Mouse (Mus musculus) hindbrain, embryonic 10.5 days (tissue): ENCODE results near the gene Hist1h2ao. TPM values are rescaled to one million over a fixed set of nuclear protein-coding genes. Genes with fewer than 3 reads are reported as not detected.
"Not testable (repeated sequence)": the region's sequence is repeated elsewhere in the genome, so short reads cannot be mapped to it uniquely, and the experiment has no call there.

Source experiments
- DNase-seq: peaks from one replicate; pipeline ENCODE4 v3.0.0-alpha.2; 2017; ENCODE audit warnings: low spot score
- H3K27ac ChIP-seq: fragments of 300-500 bp; sonication (generic); 2 replicates; pipeline ENCODE4 v1.5.1; 2016; ENCODE audit warnings: mild to moderate bottlenecking, moderate library complexity
- H3K27me3 ChIP-seq: fragments of 300-500 bp; sonication (generic); 2 replicates; pipeline ENCODE4 v1.6.1; 2016; ENCODE audit warnings: mild to moderate bottlenecking; ENCODE audit not compliant: poor library complexity, insufficient read depth, severe bottlenecking
- H3K36me3 ChIP-seq: fragments of 300-500 bp; sonication (generic); 2 replicates; pipeline ENCODE4 v1.6.1; 2016; ENCODE audit warnings: mild to moderate bottlenecking, moderate library complexity
- H3K4me1 ChIP-seq: fragments of 300-500 bp; sonication (generic); replicated peaks from 2 replicates; pipeline ENCODE4 v1.6.1; 2016; ENCODE audit warnings: mild to moderate bottlenecking
- H3K4me3 ChIP-seq: fragments of 300-500 bp; sonication (generic); 2 replicates; pipeline ENCODE4 v1.5.1; 2016; ENCODE audit warnings: mild to moderate bottlenecking, moderate library complexity
- H3K9me3 ChIP-seq: fragments of 300-500 bp; sonication (generic); 2 replicates; pipeline ENCODE4 v1.6.1; 2016; ENCODE audit warnings: mild to moderate bottlenecking, moderate library complexity
- WGBS: fragments of 180-500 bp; shearing (Covaris S2); methylation state at CpG from one replicate; pipeline ENCODE4 v1.1.7; 2016; 5-methylcytosine and 5-hydroxymethylcytosine counted together
- polyA plus RNA-seq: library from polyadenylated mRNA; unstranded; fragments of >200 nt; fragmentation: Nextera tagmentation; extraction: Ambion mirVana; gene quantifications from 2 replicates; pipeline ENCODE4 v1.2.1, GENCODE M21; 2016

Hist1h2ao gene
- 2.3 TPM in 1 of 2 replicates, not detected in the other for polyA plus RNA-seq

DNA sequence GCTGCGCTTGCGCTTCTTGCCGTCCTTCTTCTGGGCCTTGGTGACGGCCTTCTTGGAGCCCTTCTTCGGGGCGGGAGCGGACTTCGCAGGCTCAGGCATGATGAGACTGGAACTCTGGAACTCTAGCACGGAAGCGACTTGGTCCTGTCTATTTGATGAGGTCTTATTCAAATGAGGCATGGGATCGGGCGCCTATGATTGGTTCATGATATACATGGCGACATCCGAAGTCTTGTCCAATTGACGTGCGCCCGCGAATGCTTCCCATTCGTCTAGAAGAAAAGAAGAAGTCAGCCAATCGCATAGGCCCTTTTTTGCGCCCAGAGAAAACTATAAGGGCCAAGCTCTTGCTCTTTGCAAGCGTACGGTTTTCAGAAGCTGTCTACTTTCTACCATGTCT lies at the start of gene Hist1h2ao, which contains the start of gene Hist1h2bq:
Gene Hist1h2ao (plus strand): TSS at position 393 of the 400 bp plus-strand sequence.
Gene Hist1h2bq (minus strand): TSS at position 125 of the 400 bp plus-strand sequence.
- H3K4me3 ChIP-seq, H3K9me3 ChIP-seq, H3K27me3 ChIP-seq, DNase-seq, H3K27ac ChIP-seq, H3K4me1 ChIP-seq, H3K36me3 ChIP-seq: not testable (repeated sequence)
- WGBS, result no CpG with 5 or more reads among the region's 23 CpGs

DNA sequence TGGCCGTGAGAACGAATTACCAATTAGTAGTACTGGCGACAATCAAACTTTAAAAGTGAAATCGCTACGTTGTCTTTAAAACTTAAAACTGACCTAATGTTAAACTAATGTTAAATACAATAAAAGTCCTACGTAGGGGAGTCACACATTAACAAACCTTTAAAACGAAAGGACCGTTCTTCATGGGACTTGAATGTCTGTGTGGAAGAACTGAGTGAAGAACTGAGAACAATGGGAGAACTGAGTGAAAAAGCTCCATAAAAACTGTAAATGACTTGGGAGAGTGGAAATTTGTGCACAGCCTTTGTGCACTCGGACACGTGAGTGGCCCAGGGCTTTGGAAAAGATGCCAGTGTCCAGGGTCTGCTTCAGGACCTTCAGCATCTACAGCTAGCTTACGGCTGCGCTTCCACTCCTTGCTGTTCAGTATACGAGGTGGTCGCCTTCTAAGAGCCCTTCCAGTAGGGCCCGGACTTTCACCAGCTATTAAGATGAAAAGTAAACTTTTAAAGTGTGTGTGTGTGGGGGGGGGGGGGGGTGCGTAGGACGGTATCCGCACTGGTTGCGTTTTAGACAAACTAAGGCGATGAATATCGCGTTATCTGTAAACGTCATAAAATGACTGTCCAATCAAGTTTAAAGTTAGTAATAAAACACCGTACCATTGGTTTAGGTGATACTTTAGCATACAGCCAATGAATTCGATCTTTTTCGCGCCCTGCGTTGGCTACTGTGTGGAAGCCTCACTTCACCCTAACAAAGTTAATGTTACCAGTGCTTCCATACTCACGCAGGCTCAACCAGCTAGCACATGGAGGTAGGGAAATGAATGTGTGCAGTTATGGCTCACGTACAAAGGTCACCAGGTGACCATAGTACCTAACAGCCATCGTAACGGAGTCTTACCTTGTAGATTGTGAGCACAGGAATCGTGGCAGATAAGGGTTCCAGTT lies 31.2 kb upstream of the Hist1h2ao start:
- DNase-seq, result peak; percentile 74
- 8% methylated on average over 33 of the region's 33 CpGs for WGBS
- H3K36me3 ChIP-seq, result no peaks in the 10 kb centered on the region
- H3K4me1 ChIP-seq, result peaks cover 44% of the 10 kb centered on the region
- peak overlapping the region; percentile 77 for H3K4me3 ChIP-seq
- H3K27ac ChIP-seq, result peak overlapping the region; percentile 97
- no peaks in the 10 kb centered on the region for H3K9me3 ChIP-seq
- H3K27me3 ChIP-seq, result no peaks in the 10 kb centered on the region

DNA sequence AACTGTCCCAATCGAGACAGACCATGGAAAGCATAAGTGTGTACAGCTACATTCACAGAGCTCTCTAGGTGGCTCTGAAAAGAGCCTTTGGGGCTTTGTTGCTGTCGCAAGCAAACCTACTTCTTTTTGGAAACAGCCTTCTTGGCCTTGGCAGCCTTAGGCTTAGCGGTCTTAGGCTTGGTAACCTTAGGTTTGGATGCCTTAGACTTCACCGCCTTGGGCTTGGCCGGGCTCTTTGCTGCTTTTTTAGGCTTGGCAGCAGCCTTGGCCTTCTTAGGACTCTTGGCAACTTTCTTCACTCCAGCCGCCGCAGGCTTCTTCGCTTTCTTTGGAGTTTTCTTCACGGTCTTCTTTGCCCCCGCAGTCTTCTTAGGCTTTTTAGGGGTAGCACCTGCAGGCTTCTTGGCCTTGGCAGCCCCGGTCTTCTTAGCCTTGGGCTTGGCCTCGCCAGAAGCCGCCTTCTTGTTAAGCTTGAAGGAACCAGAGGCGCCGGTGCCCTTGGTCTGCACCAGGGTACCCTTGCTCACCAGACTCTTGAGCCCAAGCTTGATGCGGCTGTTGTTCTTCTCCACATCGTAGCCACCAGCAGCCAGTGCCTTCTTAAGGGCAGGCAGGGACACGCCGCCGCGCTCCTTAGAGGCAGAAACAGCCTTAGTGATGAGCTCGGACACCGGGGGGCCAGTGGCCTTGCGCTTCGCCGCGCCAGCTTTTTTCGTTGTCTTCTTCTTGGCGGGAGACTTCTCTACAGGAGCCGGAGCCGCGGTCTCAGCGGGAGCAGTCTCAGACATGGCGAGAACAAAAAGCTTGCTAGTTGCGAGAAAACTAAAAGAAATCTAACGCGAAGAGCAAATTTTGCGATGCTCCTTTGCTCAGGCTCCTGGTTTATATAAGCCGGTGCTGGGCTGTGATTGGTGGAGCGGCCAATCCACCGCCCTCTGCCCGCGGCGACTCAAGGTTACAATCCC lies 30.2 kb upstream of the Hist1h2ao start, which contains the start of gene Hist1h1b:
Gene Hist1h1b (minus strand): TSS at position 859 of the 965 bp plus-strand sequence.
- no peaks in the 10 kb centered on the region for H3K27me3 ChIP-seq
- peak within 1 kb of the TSS; percentile 97 for H3K27ac ChIP-seq
- no peaks in the 10 kb centered on the region for H3K9me3 ChIP-seq
- H3K4me3 ChIP-seq, result peak within 1 kb of the TSS; percentile 77
- no peaks in the 10 kb centered on the region for H3K36me3 ChIP-seq
- peaks cover 48% of the 10 kb centered on the region for H3K4me1 ChIP-seq
- under 1% methylated on average over 44 of the region's 44 CpGs for WGBS
- peak; percentile 85 for DNase-seq

DNA sequence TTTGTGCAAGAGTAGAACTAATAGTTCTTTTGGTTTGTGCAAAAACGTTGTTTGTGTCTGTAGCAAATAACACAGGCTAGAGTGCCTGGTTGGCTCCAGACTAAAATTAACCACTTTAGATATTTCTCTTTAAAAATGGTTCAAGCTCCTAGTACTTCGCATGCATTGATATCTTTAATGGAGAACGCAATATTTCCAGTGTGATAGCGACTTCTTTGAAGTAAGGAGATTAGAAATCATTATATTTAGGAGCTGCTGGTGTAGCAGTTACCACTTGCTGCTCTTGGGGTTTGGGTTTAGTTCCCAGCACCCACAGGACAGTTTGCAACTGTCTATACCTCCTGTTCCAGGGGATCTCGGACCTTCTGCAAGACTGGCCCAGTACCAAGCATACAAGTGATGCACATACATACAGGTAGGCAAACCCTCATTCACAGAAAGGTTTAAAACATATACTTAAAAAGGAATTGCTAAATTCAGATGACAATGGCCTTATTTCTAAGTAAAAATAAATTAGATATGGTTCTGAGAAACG lies 29.2 kb upstream of the Hist1h2ao start:
- Histone ChIP-seq H3K4me3 (peak overlapping the region; percentile 77), H3K36me3 (no peaks in the 10 kb centered on the region), H3K27ac (peak overlapping the region; percentile 97), H3K9me3 (no peaks in the 10 kb centered on the region), H3K4me1 (peaks cover 55% of the 10 kb centered on the region), H3K27me3 (no peaks in the 10 kb centered on the region)
- DNase-seq, result no peak
- 45% methylated on average over 6 of the region's 6 CpGs for WGBS

DNA sequence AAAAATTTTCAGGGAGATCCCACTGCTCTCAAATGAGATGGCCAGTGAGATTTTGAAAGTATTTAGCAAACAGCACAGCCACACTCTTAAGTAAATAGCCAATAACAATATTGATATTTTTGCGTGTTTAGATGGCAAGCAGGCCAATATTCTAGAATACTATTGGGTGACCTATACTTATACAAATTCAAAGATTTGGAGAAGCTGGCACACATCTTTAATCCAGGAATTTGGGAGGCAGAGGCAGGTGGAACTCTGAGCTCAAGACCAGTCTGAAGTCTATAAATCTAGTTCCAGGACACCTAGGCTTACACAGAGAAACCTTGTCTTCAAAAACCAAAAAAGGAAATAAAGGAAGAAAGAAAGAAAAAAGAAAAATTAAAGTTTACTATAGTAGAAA lies 28.6 kb upstream of the Hist1h2ao start:
- Histone ChIP-seq H3K4me3 (peak overlapping the region; percentile 58; the same call in 1 of the 2 replicates), H3K9me3 (no peaks in the 10 kb centered on the region), H3K27ac (peak overlapping the region; percentile 97), H3K4me1 (peaks cover 61% of the 10 kb centered on the region), H3K27me3 (no peaks in the 10 kb centered on the region), H3K36me3 (no peaks in the 10 kb centered on the region)
- DNase-seq, result no peak
- 81% methylated on average over 1 of the region's 1 CpGs for WGBS

DNA sequence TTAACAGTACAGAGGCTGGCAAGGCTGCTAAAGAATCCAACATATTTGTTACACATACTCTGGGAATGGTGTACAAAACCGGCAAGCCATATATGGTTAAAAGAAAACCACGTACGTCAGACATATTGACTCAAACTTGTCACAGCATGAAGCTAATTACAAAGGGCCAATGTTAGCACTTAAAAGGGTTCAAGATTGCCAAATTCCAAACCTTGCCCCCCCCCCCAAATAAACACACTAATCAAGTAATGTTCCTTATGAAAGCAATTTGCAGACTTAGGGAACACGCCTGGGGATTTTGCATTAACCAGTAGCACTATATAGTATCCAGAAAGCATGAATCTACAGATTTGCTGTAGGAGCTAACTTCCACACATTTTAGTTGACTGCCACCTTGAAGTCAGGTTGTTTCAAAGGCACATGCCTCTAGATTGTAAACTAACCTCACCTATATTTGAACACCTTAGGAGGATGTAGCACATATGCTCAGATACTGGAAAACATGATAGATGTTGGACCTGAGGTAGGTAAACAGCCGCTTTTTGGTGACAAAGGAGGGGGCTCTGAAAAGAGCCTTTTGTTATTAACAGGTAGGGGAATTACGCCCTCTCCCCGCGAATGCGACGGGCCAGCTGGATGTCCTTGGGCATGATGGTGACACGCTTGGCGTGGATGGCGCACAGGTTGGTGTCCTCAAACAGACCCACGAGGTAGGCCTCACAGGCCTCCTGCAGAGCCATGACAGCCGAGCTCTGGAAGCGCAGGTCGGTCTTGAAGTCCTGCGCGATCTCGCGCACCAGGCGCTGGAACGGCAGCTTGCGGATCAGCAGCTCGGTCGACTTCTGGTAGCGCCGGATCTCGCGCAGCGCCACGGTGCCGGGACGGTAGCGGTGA lies 27.7 kb upstream of the Hist1h2ao start:
- WGBS, result 1% methylated on average over 15 of the region's 35 CpGs
- H3K4me1 ChIP-seq, result peaks cover 56% of the 10 kb centered on the region

DNA sequence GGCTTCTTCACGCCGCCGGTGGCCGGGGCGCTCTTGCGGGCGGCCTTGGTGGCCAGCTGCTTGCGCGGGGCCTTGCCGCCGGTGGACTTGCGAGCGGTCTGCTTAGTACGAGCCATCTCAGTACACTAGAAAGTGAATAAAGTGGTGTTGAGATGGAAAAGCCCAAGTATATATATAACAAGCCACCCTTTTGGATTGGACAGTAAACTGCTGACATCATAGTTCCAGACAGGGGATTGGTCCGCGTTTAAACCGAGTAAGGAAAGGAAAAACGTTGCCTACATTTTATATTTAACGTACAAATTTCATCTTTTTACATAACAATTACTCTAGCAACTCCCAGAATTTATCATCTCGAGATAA lies 27.0 kb upstream of the Hist1h2ao start, which contains the start of gene Hist1h3i:
Gene Hist1h3i (minus strand): TSS at position 116 of the 363 bp plus-strand sequence.
- Histone ChIP-seq H3K36me3 (no peaks in the 10 kb centered on the region), H3K27me3 (no peaks in the 10 kb centered on the region), H3K4me1 (peaks cover 58% of the 10 kb centered on the region), H3K9me3 (no peaks in the 10 kb centered on the region), H3K4me3 (peak within 1 kb of the TSS; percentile 58), H3K27ac (peak within 1 kb of the TSS; percentile 97)
- under 1% methylated on average over 17 of the region's 20 CpGs for WGBS
- peak; percentile 57 for DNase-seq

More for the DNA sequence above, 27.7 kb upstream of the Hist1h2ao start:
- H3K36me3 ChIP-seq, H3K27me3 ChIP-seq, H3K9me3 ChIP-seq: not testable (repeated sequence)
- peak overlapping the region; percentile 97 for H3K27ac ChIP-seq
- peak overlapping the region; percentile 58 for H3K4me3 ChIP-seq
- peak; percentile 57 for DNase-seq

DNA sequence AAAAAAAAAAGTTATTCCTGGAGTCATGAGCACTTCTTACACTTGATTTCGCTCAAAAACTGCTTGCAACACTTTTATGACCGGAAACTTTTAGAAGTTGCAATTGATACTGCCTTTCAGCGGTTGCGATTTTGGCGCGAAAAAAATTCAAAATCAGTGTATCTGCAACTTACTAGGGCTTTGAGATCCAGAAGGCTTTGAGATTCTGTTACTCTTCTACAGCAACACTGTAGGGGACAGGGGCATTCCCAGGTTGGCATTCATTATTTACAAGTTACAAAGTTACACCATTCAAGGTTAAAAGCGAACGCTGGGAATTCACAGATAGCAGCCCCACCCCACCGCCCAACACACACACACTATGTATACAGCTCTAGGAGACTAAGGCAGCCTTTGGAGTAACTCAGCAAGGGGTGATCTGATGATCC lies 26.5 kb upstream of the Hist1h2ao start:
- H3K4me1 ChIP-seq, result peaks cover 59% of the 10 kb centered on the region
- 1% methylated on average over 9 of the region's 9 CpGs for WGBS

DNA sequence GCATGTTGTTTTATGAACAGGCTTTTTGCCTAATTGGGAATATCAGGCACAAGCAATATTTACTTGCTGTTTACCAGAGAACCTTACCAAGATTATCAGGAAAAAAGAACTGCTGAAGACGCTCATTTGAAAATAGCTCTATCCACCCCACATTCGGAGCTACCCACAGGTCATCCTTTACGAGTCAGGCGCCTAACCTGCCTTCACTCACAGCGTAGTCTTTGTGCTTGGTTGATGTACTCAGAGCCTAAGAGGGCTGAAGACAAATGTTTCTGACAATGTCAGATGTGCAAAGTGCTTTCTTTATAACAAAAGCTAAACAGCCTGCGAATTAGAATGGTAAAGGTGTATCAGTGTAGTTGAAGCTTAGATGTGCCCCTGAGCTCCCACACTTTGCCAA lies 26.0 kb upstream of the Hist1h2ao start:
- H3K4me1 ChIP-seq, result peaks cover 65% of the 10 kb centered on the region
- H3K27me3 ChIP-seq, result no peaks in the 10 kb centered on the region
- no peaks in the 10 kb centered on the region for H3K9me3 ChIP-seq
- peak overlapping the region; percentile 95 for H3K27ac ChIP-seq
- DNase-seq, result no peak
- no peaks in the 10 kb centered on the region for H3K36me3 ChIP-seq
- WGBS, result 22% methylated on average over 6 of the region's 6 CpGs
- H3K4me3 ChIP-seq, result peak overlapping the region; percentile 58

More for the DNA sequence above, 26.5 kb upstream of the Hist1h2ao start:
- peak; percentile 60 for DNase-seq
- Histone ChIP-seq H3K27me3 (no peaks in the 10 kb centered on the region), H3K9me3 (no peaks in the 10 kb centered on the region), H3K27ac (peak overlapping the region; percentile 95), H3K36me3 (no peaks in the 10 kb centered on the region), H3K4me3 (peak overlapping the region; percentile 58)

DNA sequence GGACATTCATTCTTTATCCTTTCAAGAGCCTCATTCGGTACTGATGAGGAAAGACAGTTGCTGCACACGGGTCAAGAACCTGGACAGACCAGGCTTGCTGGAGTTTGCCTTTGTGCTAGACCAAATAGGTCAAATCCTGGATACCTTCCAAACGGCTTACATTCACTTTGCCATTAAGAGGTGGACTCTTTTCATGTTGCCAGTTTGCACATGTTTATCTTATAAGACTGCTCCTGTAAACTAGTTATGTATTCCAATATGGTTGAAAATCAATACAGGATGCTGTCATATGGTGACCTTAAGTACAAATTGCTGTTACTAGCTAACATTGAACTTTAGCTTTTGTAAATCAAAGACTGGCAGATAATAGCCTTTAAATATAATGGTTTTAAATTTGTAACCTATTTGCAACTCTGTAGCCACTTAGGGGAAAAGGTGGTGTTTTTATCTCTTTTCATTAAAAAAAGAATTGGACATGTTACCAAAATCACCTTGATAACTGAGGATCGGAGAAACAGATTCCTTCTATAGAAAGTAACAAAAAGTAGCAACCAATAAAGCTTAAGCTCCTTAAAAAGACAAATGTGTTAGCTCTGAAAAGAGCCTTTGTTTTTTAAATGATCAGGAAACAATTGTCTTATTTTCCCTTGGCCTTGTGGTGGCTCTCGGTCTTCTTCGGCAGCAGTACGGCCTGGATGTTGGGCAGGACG lies 23.9 kb upstream of the Hist1h2ao start:
- 6% methylated on average over 8 of the region's 8 CpGs for WGBS
- no peaks in the 10 kb centered on the region for H3K9me3 ChIP-seq
- DNase-seq, result peak; percentile 29
- H3K4me3 ChIP-seq, result peak overlapping the region; percentile 51
- peaks cover 57% of the 10 kb centered on the region for H3K4me1 ChIP-seq
- no peaks in the 10 kb centered on the region for H3K36me3 ChIP-seq
- peak overlapping the region; percentile 91 for H3K27ac ChIP-seq
- H3K27me3 ChIP-seq, result no peaks in the 10 kb centered on the region; the same call in 1 of the 2 replicates
